Mouse (Mus musculus) T-helper 17 cell (primary cell): ENCODE measurements at regions not wholly inside any gene's neighbourhood (a gene's known extent, or its start where the extent isn't known, plus 50 kb on each side); places are given as distances from the start of the nearest gene placed in this dataset.

ENCODE experiments used
- in situ Hi-C, 2 experiments: fragments of 300-600 bp; cut with MboI, MseI; formaldehyde crosslinking; loops; 1 replicate in 1 of 2; 2 replicates in 1 of 2; pipeline ENCODE4 v1.15.1; 2025; ENCODE audit warnings: high pct_unique_total_duplicates in 2 of 2

GRCm38 (mm10) chr1:42468365-42468764 lies 227.2 kb upstream of the Pou3f3 start:
- in situ Hi-C loops: loop anchor here in 1 of 2 experiments (5.0 kb wide), 1 partner anchor 381 kb away; no protein-coding TSS in a partner anchor

- in situ Hi-C loops: no loop called here
Measured at GRCm38 (mm10) chr1:42471846-42472494, 223.6 kb upstream of the Pou3f3 start.

- in situ Hi-C loops: no loop called here
Measured at GRCm38 (mm10) chr1:42472495-42473230, 222.9 kb upstream of the Pou3f3 start.

GRCm38 (mm10) chr1:42474197-42474596 lies 221.4 kb upstream of the Pou3f3 start:
- in situ Hi-C loops: no loop called here

GRCm38 (mm10) chr1:42474831-42475230 lies 220.7 kb upstream of the Pou3f3 start:
- in situ Hi-C loops: no loop called here

- in situ Hi-C loops: no loop called here
Measured at GRCm38 (mm10) chr1:42475629-42476028, 219.9 kb upstream of the Pou3f3 start.

GRCm38 (mm10) chr1:42480348-42480920 lies 215.1 kb upstream of the Pou3f3 start:
- in situ Hi-C loops: no loop called here

- in situ Hi-C loops: no loop called here
Measured at GRCm38 (mm10) chr1:42489563-42489962, 206.0 kb upstream of the Pou3f3 start.

- in situ Hi-C loops: no loop called here
Measured at GRCm38 (mm10) chr1:42490856-42491643, 204.5 kb upstream of the Pou3f3 start.

- in situ Hi-C loops: no loop called here
Measured at GRCm38 (mm10) chr1:42491644-42492277, 203.8 kb upstream of the Pou3f3 start.

- in situ Hi-C loops: no loop called here
Measured at GRCm38 (mm10) chr1:42496022-42496421, 199.5 kb upstream of the Pou3f3 start.

GRCm38 (mm10) chr1:42496433-42496832 lies 199.1 kb upstream of the Pou3f3 start:
- in situ Hi-C loops: no loop called here

GRCm38 (mm10) chr1:42498901-42499300 lies 196.7 kb upstream of the Pou3f3 start:
- in situ Hi-C loops: no loop called here

GRCm38 (mm10) chr1:42504491-42504890 lies 191.1 kb upstream of the Pou3f3 start:
- in situ Hi-C loops: no loop called here

GRCm38 (mm10) chr1:42505048-42505729 lies 190.4 kb upstream of the Pou3f3 start:
- in situ Hi-C loops: no loop called here

- in situ Hi-C loops: loop anchor here in 1 of 2 experiments (10.0 kb wide), 1 partner anchor 1070 kb away; no protein-coding TSS in a partner anchor
Measured at GRCm38 (mm10) chr1:42514417-42514816, 181.2 kb upstream of the Pou3f3 start.

GRCm38 (mm10) chr1:42524401-42524800 lies 171.2 kb upstream of the Pou3f3 start:
- in situ Hi-C loops: no loop called here

GRCm38 (mm10) chr1:42527746-42528476 lies 167.7 kb upstream of the Pou3f3 start:
- in situ Hi-C loops: no loop called here

GRCm38 (mm10) chr1:42532908-42533307 lies 162.7 kb upstream of the Pou3f3 start:
- in situ Hi-C loops: loop anchor here in 1 of 2 experiments (10.0 kb wide), 1 partner anchor 182 kb away; no protein-coding TSS in a partner anchor

- in situ Hi-C loops: loop anchor here in 1 of 2 experiments (10.0 kb wide), 1 partner anchor 176 kb away; no protein-coding TSS in a partner anchor
Measured at GRCm38 (mm10) chr1:42539066-42539539, 156.5 kb upstream of the Pou3f3 start.
